Mouse (Mus musculus): Measurements from ENCODE around the gene Sacm1l. TPM values are rescaled to one million over a fixed set of nuclear protein-coding genes. Genes with fewer than 3 reads are reported as not detected.

The Sacm1l gene
- polyA plus RNA-seq, 1 experiment from 2014 or later: 54.3 TPM

DNA sequence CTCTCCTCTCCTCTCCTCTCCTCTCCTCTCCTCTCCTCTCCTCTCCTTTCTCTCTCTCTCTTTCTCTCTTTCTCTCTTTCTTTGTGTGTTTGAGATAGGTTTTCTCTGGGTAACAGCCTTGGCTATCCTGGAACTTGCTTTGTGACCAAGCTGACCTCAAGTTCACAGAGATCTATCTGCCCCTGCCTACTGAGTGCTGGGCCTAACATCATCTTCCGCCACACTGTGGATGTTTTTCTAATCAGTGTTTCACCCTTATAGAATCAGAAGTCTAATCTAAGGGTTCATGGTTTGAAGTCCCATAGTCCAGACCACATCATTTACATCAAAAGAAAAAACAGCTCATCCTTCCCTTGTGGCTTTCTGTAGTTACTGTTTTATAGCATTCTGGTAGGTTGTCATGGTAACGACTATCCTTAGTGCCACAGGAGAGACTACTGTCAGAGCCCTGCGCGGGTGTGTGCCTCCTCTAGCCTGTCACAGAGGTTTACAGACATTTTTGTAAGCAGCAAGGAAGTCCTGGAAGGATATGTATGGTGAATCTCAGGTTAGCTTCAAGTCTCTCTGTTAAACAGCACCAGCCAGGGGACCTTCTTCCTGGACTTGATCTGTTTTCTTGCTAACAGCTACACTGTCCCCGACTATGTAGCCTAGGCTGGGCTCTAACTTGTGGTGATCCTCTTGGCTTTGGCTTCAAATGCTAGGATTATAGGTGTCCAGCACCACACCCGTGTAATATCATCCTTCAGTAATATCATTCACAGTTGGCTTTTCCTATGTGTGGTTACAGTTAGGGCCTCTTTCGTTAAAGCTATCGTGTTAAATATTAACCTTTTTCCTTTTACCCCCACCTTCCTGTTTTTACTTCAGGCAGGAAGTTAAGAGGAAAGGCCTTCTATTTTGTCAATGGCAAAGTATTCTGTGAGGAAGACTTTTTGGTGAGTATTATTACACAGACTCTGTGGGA is 19.6 kb upstream of the Sacm1l start:
- Histone ChIP-seq H3K36me3 (peaks cover 38% of the 10 kb centered on the region), H3K27ac (ENCODE audit: poor library complexity, severe bottlenecking) (no peak overlapping the region), H3K27me3 (replicated peaks) (no peaks in the 10 kb centered on the region), H3K9me3 (replicated peaks) (no peaks in the 10 kb centered on the region), H3K4me2 (no peak overlapping the region), H3K4me1 (replicated peaks) (peaks cover 26% of the 10 kb centered on the region), H3K9ac (0 out of 2 replicates have a peak overlapping the region, but pooled peaks have one; percentile 11), H3K4me3 (no peak overlapping the region)
- 79% methylated on average over 8 of the region's 8 CpGs for WGBS
- ATAC-seq (ENCODE audit: insufficient number of reproducible peaks, low FRiP score): no peak

DNA sequence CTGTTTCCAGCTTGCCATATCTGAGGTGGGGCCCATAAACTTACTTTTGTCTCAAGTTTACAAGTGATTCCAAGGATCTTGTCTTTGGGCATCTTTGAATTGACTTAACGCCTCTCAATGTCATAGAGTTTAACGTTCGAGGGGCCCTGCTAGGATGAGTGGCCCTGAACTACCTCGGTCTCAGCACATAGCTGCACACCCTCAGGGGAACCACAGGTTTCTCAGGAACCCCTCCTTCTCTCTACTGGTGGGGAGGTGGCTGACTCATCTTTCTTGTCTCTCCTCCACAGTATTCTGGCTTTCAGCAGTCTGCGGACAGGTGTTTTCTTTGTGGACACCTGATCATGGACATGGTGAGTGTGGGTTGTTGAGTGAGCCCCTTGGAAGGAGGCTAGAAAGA is 18.6 kb upstream of the Sacm1l start:
- H3K4me2 ChIP-seq: no peak overlapping the region
- H3K27ac ChIP-seq (ENCODE audit: poor library complexity, severe bottlenecking): no peak overlapping the region
- no peaks in the 10 kb centered on the region for H3K9me3 ChIP-seq (replicated peaks)
- H3K4me1 ChIP-seq (replicated peaks): peaks cover 17% of the 10 kb centered on the region
- WGBS: 91% methylated on average over 5 of the region's 5 CpGs
- no peak for ATAC-seq (ENCODE audit: insufficient number of reproducible peaks, low FRiP score)
- H3K36me3 ChIP-seq: peaks cover 38% of the 10 kb centered on the region
- no peak overlapping the region for H3K9ac ChIP-seq
- no peak overlapping the region for H3K4me3 ChIP-seq
- H3K27me3 ChIP-seq (replicated peaks): no peaks in the 10 kb centered on the region

DNA sequence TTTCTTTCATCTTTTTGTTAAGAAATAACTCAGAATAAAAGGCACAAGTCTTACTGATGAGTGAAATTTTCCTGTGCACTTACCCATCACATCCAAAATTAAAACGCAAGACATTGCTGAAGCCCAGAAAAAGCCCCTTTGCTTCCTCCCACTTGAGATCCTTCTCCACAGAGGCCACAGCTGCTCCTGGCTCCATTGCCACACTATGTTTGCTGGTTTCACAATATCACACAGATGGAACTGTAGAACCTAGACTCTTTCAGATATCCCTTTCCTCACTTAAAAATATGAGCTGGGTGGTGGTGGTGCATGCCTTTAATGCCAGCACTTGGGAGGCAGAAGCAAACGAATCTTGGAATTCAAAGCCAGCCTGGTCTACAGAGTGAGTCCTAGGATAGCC is 17.1 kb upstream of the Sacm1l start:
- no peak overlapping the region for H3K9ac ChIP-seq
- H3K27ac ChIP-seq (ENCODE audit: poor library complexity, severe bottlenecking): no peak overlapping the region
- H3K4me3 ChIP-seq: no peak overlapping the region
- peaks cover 52% of the 10 kb centered on the region for H3K36me3 ChIP-seq
- no peaks in the 10 kb centered on the region for H3K27me3 ChIP-seq (replicated peaks)
- peaks cover 4% of the 10 kb centered on the region; the same call in 1 of the 2 replicates for H3K4me1 ChIP-seq (replicated peaks)
- WGBS: 85% methylated on average over 2 of the region's 2 CpGs
- H3K4me2 ChIP-seq: no peak overlapping the region
- no peak for ATAC-seq (ENCODE audit: insufficient number of reproducible peaks, low FRiP score)
- H3K9me3 ChIP-seq (replicated peaks): no peaks in the 10 kb centered on the region

DNA sequence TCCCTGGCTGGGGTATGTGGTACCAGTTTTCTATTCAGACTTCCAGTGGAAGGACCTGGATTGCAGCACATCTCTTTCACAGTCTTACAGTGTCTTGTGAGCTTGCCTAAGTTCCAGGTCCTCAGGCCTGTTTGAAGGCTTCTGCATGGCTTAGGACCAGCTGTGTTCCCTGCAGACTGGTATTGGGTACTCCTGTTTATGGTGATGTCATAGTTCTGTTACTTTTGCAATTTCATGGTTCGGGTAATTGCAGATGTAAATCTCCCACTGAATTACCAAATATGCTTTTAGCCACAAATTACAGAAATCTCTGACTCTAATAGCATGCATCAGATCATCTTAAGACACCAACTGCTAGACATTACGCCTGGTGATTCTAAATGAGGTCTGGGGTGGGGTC is 14.5 kb upstream of the Sacm1l start:
- ATAC-seq (ENCODE audit: insufficient number of reproducible peaks, low FRiP score): no peak
- no peak overlapping the region for H3K27ac ChIP-seq (ENCODE audit: poor library complexity, severe bottlenecking)
- H3K9me3 ChIP-seq (replicated peaks): no peaks in the 10 kb centered on the region
- peaks cover 74% of the 10 kb centered on the region for H3K36me3 ChIP-seq
- H3K4me1 ChIP-seq (replicated peaks): peaks cover 5% of the 10 kb centered on the region
- no peak overlapping the region for H3K9ac ChIP-seq
- no peak overlapping the region for H3K4me2 ChIP-seq
- no peak overlapping the region for H3K4me3 ChIP-seq
- 91% methylated on average over 2 of the region's 2 CpGs for WGBS
- no peaks in the 10 kb centered on the region for H3K27me3 ChIP-seq (replicated peaks)

DNA sequence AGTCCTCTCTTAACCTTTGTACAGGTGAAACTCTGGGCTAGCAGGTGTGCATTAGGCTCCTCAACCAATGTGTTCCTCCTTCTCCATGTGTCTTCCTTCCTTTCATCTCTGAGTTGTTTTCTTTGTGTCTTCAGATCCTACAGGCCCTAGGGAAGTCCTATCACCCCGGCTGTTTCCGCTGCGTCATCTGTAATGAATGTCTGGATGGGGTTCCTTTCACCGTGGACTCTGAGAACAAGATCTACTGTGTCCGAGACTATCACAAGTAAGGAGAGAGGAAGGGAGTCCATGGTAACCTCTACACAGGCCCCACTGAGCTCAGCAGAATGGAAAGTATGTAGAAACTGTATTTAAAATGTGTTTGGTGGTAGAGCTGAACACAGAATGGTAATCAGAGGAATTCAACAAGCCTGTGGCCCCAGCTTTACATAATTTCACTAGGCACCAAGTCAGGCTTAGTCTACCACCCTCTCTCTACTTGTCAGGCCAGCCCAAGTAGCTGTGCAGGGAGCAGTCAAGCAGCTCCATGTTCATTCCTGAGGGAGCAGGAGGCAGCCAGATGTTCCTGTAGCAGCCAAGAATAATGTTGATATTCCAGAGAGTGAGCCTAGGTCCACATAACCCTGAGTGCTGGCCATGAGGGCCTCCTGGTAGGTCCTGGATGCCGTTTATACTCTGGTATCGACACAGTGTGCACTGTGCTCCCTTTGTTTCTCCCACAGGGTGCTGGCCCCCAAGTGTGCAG is 12.7 kb upstream of the Sacm1l start:
- H3K9ac ChIP-seq: no peak overlapping the region
- WGBS: 69% methylated on average over 7 of the region's 7 CpGs
- no peak overlapping the region for H3K27ac ChIP-seq (ENCODE audit: poor library complexity, severe bottlenecking)
- peaks cover 66% of the 10 kb centered on the region for H3K36me3 ChIP-seq
- H3K27me3 ChIP-seq (replicated peaks): no peaks in the 10 kb centered on the region
- ATAC-seq (ENCODE audit: insufficient number of reproducible peaks, low FRiP score): no peak
- H3K4me1 ChIP-seq (replicated peaks): peaks cover 7% of the 10 kb centered on the region
- no peak overlapping the region for H3K4me2 ChIP-seq
- H3K4me3 ChIP-seq: no peak overlapping the region
- H3K9me3 ChIP-seq (replicated peaks): no peaks in the 10 kb centered on the region

DNA sequence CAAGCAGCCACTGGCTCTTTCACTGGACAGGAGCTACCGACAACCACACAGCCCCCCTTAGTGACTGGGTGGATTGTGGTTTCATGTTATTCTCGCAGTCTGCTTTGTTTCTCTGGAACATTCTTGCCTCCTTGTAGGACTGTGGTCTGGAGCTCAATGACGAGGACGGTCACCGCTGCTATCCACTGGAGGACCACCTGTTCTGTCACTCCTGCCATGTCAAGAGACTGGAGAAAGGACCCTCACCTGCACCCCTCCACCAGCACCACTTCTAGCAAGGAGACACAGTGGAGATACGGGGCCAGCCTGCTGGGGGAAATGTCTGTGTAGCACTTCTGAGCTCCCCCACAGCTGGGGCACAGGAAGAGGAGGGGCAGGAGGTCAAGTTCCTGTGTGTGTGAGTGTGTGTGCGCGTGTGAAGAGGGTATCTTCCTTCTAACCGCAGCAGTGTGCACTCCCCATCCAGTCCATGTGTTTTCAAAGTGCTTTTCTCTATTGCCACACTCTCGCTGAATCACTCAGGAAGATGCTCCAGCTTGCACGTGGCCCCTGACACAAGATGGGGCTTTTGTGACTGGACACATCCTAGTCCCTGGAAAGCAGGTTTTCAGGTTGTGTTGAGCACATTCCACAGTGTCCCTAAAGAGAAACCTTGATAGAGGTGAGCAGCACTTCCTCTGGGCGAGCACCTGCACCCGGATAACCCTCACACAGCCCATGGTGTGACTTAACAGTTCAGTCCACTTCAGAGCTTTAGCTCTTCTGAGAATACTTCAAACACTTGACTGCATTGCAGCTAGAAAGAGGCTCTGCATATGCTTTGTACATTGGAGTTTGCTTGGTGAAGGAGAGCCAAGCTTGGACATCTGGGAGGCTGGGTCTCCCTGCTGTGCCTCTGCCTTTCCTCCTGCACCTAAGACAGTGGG is 10.3 kb upstream of the Sacm1l start:
- Histone ChIP-seq H3K4me1 (replicated peaks) (peaks cover 7% of the 10 kb centered on the region), H3K4me2 (no peak overlapping the region), H3K27ac (ENCODE audit: poor library complexity, severe bottlenecking) (no peak overlapping the region; the same call in 1 of the 2 replicates), H3K36me3 (peaks cover 52% of the 10 kb centered on the region), H3K27me3 (replicated peaks) (no peaks in the 10 kb centered on the region), H3K9ac (0 out of 2 replicates have a peak overlapping the region, but pooled peaks have one; percentile 42), H3K9me3 (replicated peaks) (no peaks in the 10 kb centered on the region), H3K4me3 (no peak overlapping the region)
- ATAC-seq (ENCODE audit: insufficient number of reproducible peaks, low FRiP score): peak; percentile 59; the same call in 1 of the 2 replicates
- WGBS: 75% methylated on average over 13 of the region's 13 CpGs

DNA sequence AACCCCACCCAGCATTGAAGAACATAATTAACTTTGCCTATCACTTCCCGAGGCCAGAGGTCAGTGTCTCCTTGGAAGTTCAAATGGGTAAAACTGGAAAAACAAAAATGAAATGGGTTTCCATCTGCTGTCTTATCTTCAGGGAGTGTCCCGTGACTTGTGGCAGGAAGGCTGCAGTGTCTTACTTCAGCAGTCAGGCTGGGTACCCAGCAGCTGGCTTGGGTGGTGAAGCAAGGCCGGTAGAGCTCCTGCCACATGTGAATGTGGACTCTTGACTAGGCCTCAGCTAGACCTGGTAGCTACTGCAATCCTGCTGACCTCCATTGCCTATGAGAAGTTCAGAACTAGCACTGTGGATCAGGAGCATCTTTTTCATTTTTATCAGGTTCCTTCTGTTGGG is 8.8 kb upstream of the Sacm1l start:
- H3K9me3 ChIP-seq (replicated peaks): no peaks in the 10 kb centered on the region
- H3K9ac ChIP-seq: no peak overlapping the region
- no peak overlapping the region for H3K4me2 ChIP-seq
- peaks cover 7% of the 10 kb centered on the region for H3K4me1 ChIP-seq (replicated peaks)
- H3K27me3 ChIP-seq (replicated peaks): no peaks in the 10 kb centered on the region
- 57% methylated on average over 3 of the region's 3 CpGs for WGBS
- H3K4me3 ChIP-seq: no peak overlapping the region
- peaks cover 49% of the 10 kb centered on the region for H3K36me3 ChIP-seq
- no peak for ATAC-seq (ENCODE audit: insufficient number of reproducible peaks, low FRiP score)
- no peak overlapping the region for H3K27ac ChIP-seq (ENCODE audit: poor library complexity, severe bottlenecking)

DNA sequence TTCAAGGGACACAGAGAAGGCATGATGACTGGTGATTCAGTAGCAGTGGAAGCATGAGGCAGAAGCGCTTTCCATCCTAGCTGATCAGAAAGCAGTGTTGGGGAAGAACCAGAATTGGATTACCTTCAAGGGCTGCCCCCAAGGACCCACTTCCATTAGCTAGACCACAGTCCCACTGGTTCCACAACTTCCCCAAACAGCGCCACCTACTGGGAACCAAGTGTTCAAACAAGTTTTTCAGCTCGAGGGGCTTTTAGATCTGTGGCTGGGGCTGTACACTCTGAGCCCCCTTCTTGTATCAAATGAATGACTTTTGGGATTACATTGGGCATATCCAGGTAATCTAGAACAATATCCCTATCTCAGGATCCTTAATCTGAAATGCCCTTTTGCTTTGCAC is 5.9 kb upstream of the Sacm1l start:
- Histone ChIP-seq H3K4me2 (no peak overlapping the region), H3K9ac (no peak overlapping the region), H3K36me3 (peaks cover 23% of the 10 kb centered on the region), H3K9me3 (replicated peaks) (no peaks in the 10 kb centered on the region), H3K27ac (ENCODE audit: poor library complexity, severe bottlenecking) (no peak overlapping the region), H3K27me3 (replicated peaks) (no peaks in the 10 kb centered on the region), H3K4me3 (no peak overlapping the region), H3K4me1 (replicated peaks) (peaks cover 12% of the 10 kb centered on the region)
- ATAC-seq (ENCODE audit: insufficient number of reproducible peaks, low FRiP score): no peak
- WGBS: 28% methylated on average over 3 of the region's 3 CpGs

DNA sequence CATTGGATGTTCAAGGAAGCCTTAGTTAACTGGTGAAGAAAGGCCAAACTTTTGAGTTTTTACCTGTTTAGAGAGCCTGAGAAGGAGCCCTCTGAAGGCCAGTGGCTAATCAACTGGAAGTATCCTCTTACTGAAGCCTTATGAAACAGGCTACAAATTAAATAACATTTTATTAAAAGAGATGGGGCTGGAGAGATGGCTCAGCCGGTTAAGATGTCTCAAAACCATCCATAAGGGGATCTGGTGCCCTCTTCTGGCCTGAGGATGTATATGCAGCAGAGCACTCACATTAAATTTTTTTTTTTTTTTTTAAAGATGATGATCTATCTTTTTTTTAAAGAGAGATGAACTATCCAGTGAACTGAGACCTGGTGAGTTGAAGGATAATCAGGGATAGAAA is 4.5 kb upstream of the Sacm1l start:
- Histone ChIP-seq H3K36me3 (peaks cover 9% of the 10 kb centered on the region), H3K4me1 (replicated peaks) (peaks cover 8% of the 10 kb centered on the region; the same call in 1 of the 2 replicates), H3K27me3 (replicated peaks) (no peaks in the 10 kb centered on the region), H3K9ac (no peak overlapping the region), H3K27ac (ENCODE audit: poor library complexity, severe bottlenecking) (no peak overlapping the region), H3K4me2 (no peak overlapping the region), H3K4me3 (no peak overlapping the region), H3K9me3 (replicated peaks) (no peaks in the 10 kb centered on the region)
- 0% methylated on average over 1 of the region's 1 CpGs for WGBS
- no peak for ATAC-seq (ENCODE audit: insufficient number of reproducible peaks, low FRiP score)

DNA sequence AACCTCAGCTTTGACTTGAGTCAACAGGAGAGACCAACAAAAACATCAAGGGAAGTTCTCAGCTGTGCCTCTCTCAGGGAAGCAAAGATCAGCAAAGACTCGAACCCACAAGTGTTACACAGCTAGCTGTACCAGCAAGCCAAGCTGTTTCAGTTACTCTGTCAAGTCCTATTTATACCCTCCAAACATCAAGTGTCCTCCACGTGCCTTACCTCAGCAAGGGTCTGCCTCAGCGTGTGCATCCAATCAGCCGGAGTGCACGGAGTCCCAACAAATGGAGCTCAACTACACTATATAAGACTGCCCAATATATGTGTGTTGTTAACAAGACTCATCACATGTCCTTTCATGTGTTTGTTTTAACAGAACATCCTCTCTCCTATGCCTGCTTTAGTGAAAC is 3.1 kb upstream of the Sacm1l start:
- no peak for ATAC-seq (ENCODE audit: insufficient number of reproducible peaks, low FRiP score)
- no peaks in the 10 kb centered on the region for H3K9me3 ChIP-seq (replicated peaks)
- no peak overlapping the region for H3K9ac ChIP-seq
- H3K4me2 ChIP-seq: no peak overlapping the region
- H3K4me3 ChIP-seq: no peak overlapping the region
- H3K4me1 ChIP-seq (replicated peaks): peaks cover 11% of the 10 kb centered on the region
- no peaks in the 10 kb centered on the region for H3K36me3 ChIP-seq
- H3K27me3 ChIP-seq (replicated peaks): no peaks in the 10 kb centered on the region
- no peak overlapping the region for H3K27ac ChIP-seq (ENCODE audit: poor library complexity, severe bottlenecking)
- 60% methylated on average over 5 of the region's 5 CpGs for WGBS

Measured in heart, embryonic 12.5 days (tissue).